In the genomic region with DNA sequence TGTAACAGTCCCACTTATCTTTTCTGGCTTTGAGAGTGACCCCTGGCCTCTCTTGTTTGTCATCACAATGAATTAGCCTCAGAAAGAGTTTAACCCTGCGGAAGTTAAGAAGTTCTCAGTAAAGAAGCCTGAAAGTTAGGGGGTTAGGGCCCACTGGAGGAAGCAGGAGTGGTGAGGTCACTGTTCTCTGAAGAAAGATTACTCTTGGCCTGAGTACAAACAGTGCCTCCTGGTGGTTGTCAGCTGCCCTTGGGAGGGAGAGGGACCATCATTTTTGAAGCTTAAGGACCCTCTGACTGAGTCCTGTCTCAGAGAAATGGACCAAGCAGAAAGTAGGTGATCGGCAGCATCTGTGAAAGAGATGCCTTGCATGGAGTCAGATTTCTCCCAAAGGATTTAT, we compare ENCODE assay signal across 9 mouse cellular contexts.
DNase-seq lines count a peak whose midpoint lies in the region; ATAC-seq and TF ChIP-seq lines count a peak whose summit lies in the region.
"Had no signal": no experiment of that assay in that cellular context is flagged by ENCODE, and none has a peak within 500 bp of the region (broad histone marks: within the 10 kb centered on the region; RNA-seq: fewer than 3 reads in every experiment).

No protein-coding gene starts in this region.

- H3K4me1 ChIP-seq in liver, adult 2 months (ENCODE audit: control insufficient read depth, insufficient read depth, low read length): peaks cover 5% of the 10 kb centered on the region
- no peaks in the 10 kb centered on the region for H3K4me1 ChIP-seq in liver, embryonic 11.5 days (replicated peaks; ENCODE audit: control insufficient read depth, insufficient read depth, low read length)
- H3K4me1 ChIP-seq in liver, postnatal 0 days (ENCODE audit: insufficient read depth): no peaks in the 10 kb centered on the region; the same call in 1 of the 2 replicates

- no peak for TF ChIP-seq POLR2A in liver, adult 2 months (IDR thresholded peaks at IDR 0.05; ENCODE audit: extremely low read depth, insufficient read depth, low read length)

- H3K4me2 ChIP-seq in liver, embryonic 11.5 days: no peak overlapping the region
- no peak overlapping the region for H3K4me2 ChIP-seq in liver, postnatal 0 days (ENCODE audit: low read depth, low read length)
- H3K4me2 ChIP-seq: embryonic facial prominence, embryonic 13.5 days had no signal

- no peaks in the 10 kb centered on the region for H3K36me3 ChIP-seq in liver, adult 2 months (ENCODE audit: control insufficient read depth, insufficient read depth, low read length)
- no peaks in the 10 kb centered on the region for H3K36me3 ChIP-seq in liver, embryonic 11.5 days (ENCODE audit: control insufficient read depth, insufficient read depth, low read length)
- no peaks in the 10 kb centered on the region for H3K36me3 ChIP-seq in liver, postnatal 0 days (replicated peaks; ENCODE audit: insufficient read depth, low read length)
- no peaks in the 10 kb centered on the region for H3K36me3 ChIP-seq in splenic B cell, adult 2 months (ENCODE audit: control insufficient read depth, insufficient read depth, low read length, poor library complexity, severe bottlenecking)
- H3K36me3 ChIP-seq: embryonic facial prominence, embryonic 13.5 days had no signal

- intact Hi-C loops in left cerebral cortex, postnatal 36 days (cut with DNase I): loop anchor here (10.0 kb wide), 1 partner anchor 320 kb away; a partner anchor contains a TSS
- intact Hi-C loops in gastrocnemius, postnatal 14 days (cut with DNase I; ENCODE audit: low total_unique reads): loop anchor here (5.0 kb wide), 1 partner anchor 323 kb away; no protein-coding TSS in a partner anchor

- H3K9ac ChIP-seq in liver, adult 2 months (ENCODE audit: low read depth, low read length): no peak overlapping the region
- no peak overlapping the region for H3K9ac ChIP-seq in liver, embryonic 11.5 days (ENCODE audit: low read depth, low read length)
- no peak overlapping the region for H3K9ac ChIP-seq in liver, postnatal 0 days (replicated peaks)
- H3K9ac ChIP-seq: embryonic facial prominence, embryonic 13.5 days had no signal

- TF ChIP-seq CTCF in liver, adult 2 months (IDR thresholded peaks at IDR 0.05; ENCODE audit: low read depth, low read length): peak; percentile 36; the same call in 1 of the 2 replicates
- TF ChIP-seq CTCF in liver, postnatal 0 days (IDR thresholded peaks at IDR 0.05; ENCODE audit: low read depth): peak; percentile 68

- ATAC-seq in liver, embryonic 11.5 days (replicated peaks; ENCODE audit: low FRiP score): no peak
- no peak for ATAC-seq in liver, postnatal 0 days

- H3K27ac ChIP-seq in liver, adult 2 months (replicated peaks; ENCODE audit: insufficient read depth, low read depth, low read length): no peak overlapping the region
- no peak overlapping the region for H3K27ac ChIP-seq in liver, embryonic 11.5 days (ENCODE audit: low read depth, low read length)
- no peak overlapping the region for H3K27ac ChIP-seq in liver, postnatal 0 days (ENCODE audit: low read depth)
- H3K27ac ChIP-seq: embryonic facial prominence, embryonic 13.5 days had no signal

- H3K9me3 ChIP-seq in liver, embryonic 11.5 days (ENCODE audit: control insufficient read depth, low read length): no peaks in the 10 kb centered on the region
- H3K9me3 ChIP-seq in liver, postnatal 0 days (ENCODE audit: low read length): peaks cover 4% of the 10 kb centered on the region; the same call in 1 of the 2 replicates
- H3K9me3 ChIP-seq: embryonic facial prominence, embryonic 13.5 days had no signal

- WGBS in liver, adult 2 months: 55% methylated on average over 2 of the region's 2 CpGs
- WGBS in liver, embryonic 11.5 days: 50% methylated on average over 2 of the region's 2 CpGs
- 42% methylated on average over 2 of the region's 2 CpGs for WGBS in liver, postnatal 0 days (ENCODE audit: insufficient replicate concordance)

- TF ChIP-seq EP300 in liver, postnatal 0 days (IDR thresholded peaks at IDR 0.05; ENCODE audit: low read depth): no peak

- H3K27me3 ChIP-seq in liver, adult 2 months (ENCODE audit: control insufficient read depth, insufficient read depth, low read length): no peaks in the 10 kb centered on the region
- no peaks in the 10 kb centered on the region for H3K27me3 ChIP-seq in liver, embryonic 11.5 days (replicated peaks; ENCODE audit: control insufficient read depth, insufficient read depth, low read length)
- H3K27me3 ChIP-seq in liver, postnatal 0 days (ENCODE audit: insufficient read depth, low read length): no peaks in the 10 kb centered on the region
- no peaks in the 10 kb centered on the region for H3K27me3 ChIP-seq in splenic B cell, adult 2 months (ENCODE audit: control insufficient read depth, insufficient read depth, low read length, poor library complexity, severe bottlenecking)
- H3K27me3 ChIP-seq: embryonic facial prominence, embryonic 13.5 days had no signal

- DNase-seq in liver, adult 2 months (ENCODE audit: extremely low read depth, low read depth, low spot score): no peak
- DNase-seq in liver, embryonic 11.5 days (ENCODE audit: low spot score): no peak
- DNase-seq in R1 (ENCODE audit: low read depth, low spot score): peak; percentile 27
- DNase-seq in forelimb bud, embryonic 11.5 days (ENCODE audit: low read depth, low spot score): peak; percentile 41
- DNase-seq in liver, postnatal 0 days: peak; percentile 36
- peak; percentile 74 for DNase-seq in splenic B cell, adult 2 months (ENCODE audit: low read depth, low spot score)
- no peak for DNase-seq in left cerebral cortex, postnatal 36 days (ENCODE audit: low spot score in 2 of 2)
- DNase-seq in gastrocnemius, postnatal 14 days: no peak

- H3K79me2 ChIP-seq in liver, adult 2 months (ENCODE audit: control insufficient read depth, insufficient read depth, low read length): no peaks in the 10 kb centered on the region

- H3K4me3 ChIP-seq in liver, adult 2 months (ENCODE audit: insufficient read depth, low read depth, low read length): no peak overlapping the region
- H3K4me3 ChIP-seq in liver, embryonic 11.5 days (ENCODE audit: low read depth, low read length): no peak overlapping the region
- no peak overlapping the region for H3K4me3 ChIP-seq in liver, postnatal 0 days (ENCODE audit: low read depth, low read length)
- H3K4me3 ChIP-seq: embryonic facial prominence, embryonic 13.5 days had no signal

Comparison
In these comparisons a context has a peak if more than half of its experiments do, and no peak if none do; other contexts are left out.
1. DNase-seq: peak in R1 (single experiment), forelimb bud, embryonic 11.5 days (single experiment), liver, postnatal 0 days (single experiment) and splenic B cell, adult 2 months (single experiment); none in liver, adult 2 months (single experiment), liver, embryonic 11.5 days (single experiment), left cerebral cortex, postnatal 36 days (0 of 2) and gastrocnemius, postnatal 14 days (single experiment).